Mouse (Mus musculus) heart, adult 9 months (tissue): ENCODE measurements around the gene Chrnd.
A peak's percentile ranks its signal among the peaks of the same experiment; 100 is the strongest.

Source experiments
- DNase-seq, 2 experiments: peaks; one replicate each; pipeline ENCODE4 v3.0.0; 2022; ENCODE audit warnings: low spot score in 2 of 2

Chrnd gene

GRCm38 (mm10) chr1:87183998-87184750 lies 6.2 kb upstream of the Chrnd start:
- no peak for DNase-seq

GRCm38 (mm10) chr1:87184751-87185139 lies 5.7 kb upstream of the Chrnd start:
- DNase-seq: peak; percentile 42 to 46

- no peak for DNase-seq
These were observed 4.9 kb upstream of the Chrnd start for GRCm38 (mm10) chr1:87185526-87185925.

- DNase-seq: no peak
These were observed 4.0 kb upstream of the Chrnd start for GRCm38 (mm10) chr1:87186261-87187036.

GRCm38 (mm10) chr1:87187037-87187355 lies 3.4 kb upstream of the Chrnd start:
- DNase-seq: peak in 1 of 2 experiments; percentile 40

- no peak for DNase-seq
These were observed 6.9 kb downstream of the Chrnd start for GRCm38 (mm10) chr1:87197296-87197695.

- no peak for DNase-seq
These were observed 8.0 kb downstream of the Chrnd start for GRCm38 (mm10) chr1:87198119-87199065.

GRCm38 (mm10) chr1:87200811-87201210 lies 10.4 kb downstream of the Chrnd start:
- no peak for DNase-seq

GRCm38 (mm10) chr1:87201848-87202247 lies 11.4 kb downstream of the Chrnd start:
- no peak for DNase-seq

GRCm38 (mm10) chr1:87203779-87204178 lies 13.4 kb downstream of the Chrnd start:
- no peak for DNase-seq

GRCm38 (mm10) chr1:87204465-87204864 lies 14.1 kb downstream of the Chrnd start, which contains the start of gene Chrng:
Gene Chrng, plus strand, starts transcription at chr1:87204657.
- DNase-seq: no peak

GRCm38 (mm10) chr1:87205038-87205437 lies 14.6 kb downstream of the Chrnd start:
- DNase-seq: no peak

- DNase-seq: no peak
These were observed 15.1 kb downstream of the Chrnd start for GRCm38 (mm10) chr1:87205502-87205901.

GRCm38 (mm10) chr1:87206339-87206738 lies 15.9 kb downstream of the Chrnd start:
- DNase-seq: no peak

GRCm38 (mm10) chr1:87211431-87211830 lies 21.0 kb downstream of the Chrnd start:
- no peak for DNase-seq

- DNase-seq: peak; percentile 93 to 95
These were observed 23.6 kb downstream of the Chrnd start, which contains the start of gene Eif4e2 for GRCm38 (mm10) chr1:87213735-87214704. Gene Eif4e2, plus strand, starts transcription at chr1:87213914.

GRCm38 (mm10) chr1:87214748-87215147 lies 24.3 kb downstream of the Chrnd start:
- DNase-seq: no peak

GRCm38 (mm10) chr1:87217938-87218337 lies 27.5 kb downstream of the Chrnd start:
- DNase-seq: no peak

GRCm38 (mm10) chr1:87225739-87226138 lies 35.3 kb downstream of the Chrnd start:
- no peak for DNase-seq

GRCm38 (mm10) chr1:87226409-87227159 lies 36.2 kb downstream of the Chrnd start:
- DNase-seq: no peak
